Mouse (Mus musculus) MEL (cell line): ENCODE results near the gene Hps4. TPM values are rescaled to one million over a fixed set of nuclear protein-coding genes. Genes with fewer than 3 reads are reported as not detected.

Source experiments
- DNase-seq: peaks from one replicate; pipeline ENCODE4 v3.0.0; 2011; ENCODE audit warnings: low read depth, low spot score
- H3K27ac ChIP-seq: 2 replicates; pipeline ENCODE4 v1.5.1; 2012; ENCODE audit warnings: low read depth, mild to moderate bottlenecking, control low read depth, low read length, moderate library complexity; ENCODE audit not compliant: control insufficient read depth
- H3K27me3 ChIP-seq, 2 experiments: fragments of 150-350 bp in 1 of 2; sonication (generic) in 1 of 2; 2 replicates each; pipeline ENCODE4 v1.6.1; 2012; ENCODE audit warnings: low read length in 2 of 2, mild to moderate bottlenecking in 2 of 2, improper control_type of control experiment in 1 of 2, moderate library complexity in 1 of 2; ENCODE audit not compliant: insufficient read depth in 2 of 2, control insufficient read depth in 1 of 2
- H3K36me3 ChIP-seq, 2 experiments: 2 replicates each; pipeline ENCODE4 v1.6.1; 2012 to 2014; ENCODE audit warnings: low read length in 2 of 2, improper control_type of control experiment in 1 of 2, inconsistent platforms in 1 of 2, mild to moderate bottlenecking in 1 of 2; ENCODE audit not compliant: insufficient read depth in 2 of 2, control insufficient read depth in 1 of 2
- H3K4me1 ChIP-seq, 2 experiments: fragments of 150-350 bp in 1 of 2; sonication (generic) in 1 of 2; 2 replicates each; pipeline ENCODE4 v1.6.1; 2012; ENCODE audit warnings: low read length in 2 of 2, improper control_type of control experiment in 1 of 2, mild to moderate bottlenecking in 1 of 2; ENCODE audit not compliant: insufficient read depth in 2 of 2, control insufficient read depth in 1 of 2
- H3K4me3 ChIP-seq, 2 experiments: fragments of 150-350 bp in 1 of 2; sonication (generic) in 1 of 2; 2 replicates each; pipeline ENCODE4 v1.5.1; 2012; ENCODE audit warnings: low read depth in 2 of 2, low read length in 2 of 2, mild to moderate bottlenecking in 2 of 2, moderate library complexity in 2 of 2, control low read depth in 1 of 2, improper control_type of control experiment in 1 of 2; ENCODE audit not compliant: control insufficient read depth in 1 of 2, insufficient read depth in 1 of 2
- H3K79me2 ChIP-seq: 2 replicates; pipeline ENCODE4 v1.6.1; 2012; ENCODE audit warnings: mild to moderate bottlenecking, low read length, moderate library complexity; ENCODE audit not compliant: control insufficient read depth, poor library complexity, insufficient read depth
- H3K9ac ChIP-seq: 2 replicates; pipeline ENCODE4 v1.6.1; 2012; ENCODE audit warnings: low read depth, mild to moderate bottlenecking, control low read depth, low read length, moderate library complexity; ENCODE audit not compliant: control insufficient read depth, poor library complexity, severe bottlenecking
- H3K9me3 ChIP-seq: fragments of 150-350 bp; sonication (generic); replicated peaks from 2 replicates; pipeline ENCODE4 v1.6.1; 2012; ENCODE audit warnings: mild to moderate bottlenecking, low read length, improper control_type of control experiment, moderate library complexity; ENCODE audit not compliant: insufficient read depth
- CTCF ChIP-seq, 3 experiments: IDR thresholded peaks in 2 of 3; conservative IDR thresholded peaks in 1 of 3; 2 replicates each; pipeline ENCODE4 v1.5.1; 2011 to 2012; ENCODE audit warnings: low read length in 3 of 3, low read depth in 2 of 3, mild to moderate bottlenecking in 2 of 3, improper control_type of control experiment in 1 of 3, inconsistent platforms in 1 of 3, mixed read lengths in 1 of 3, moderate library complexity in 1 of 3; ENCODE audit not compliant: control insufficient read depth in 1 of 3, insufficient read depth in 1 of 3, poor library complexity in 1 of 3, severe bottlenecking in 1 of 3
- E2F4 ChIP-seq: IDR thresholded peaks from 2 replicates; pipeline ENCODE4 v1.6.1; 2011; ENCODE audit warnings: low read depth, low read length, improper control_type of control experiment, borderline replicate concordance
- HCFC1 ChIP-seq: IDR thresholded peaks from 2 replicates; pipeline ENCODE4 v1.6.1; 2012; ENCODE audit warnings: low read depth, mild to moderate bottlenecking, inconsistent platforms, low read length, improper control_type of control experiment, moderate library complexity
- JUND ChIP-seq: IDR thresholded peaks from 2 replicates; pipeline ENCODE4 v1.6.1; 2011; ENCODE audit warnings: low read depth, mild to moderate bottlenecking, improper control_type of control experiment, low read length
- MAFK ChIP-seq: IDR thresholded peaks from 2 replicates; pipeline ENCODE4 v1.6.1; 2011; ENCODE audit warnings: low read depth, mild to moderate bottlenecking, low read length, improper control_type of control experiment, borderline replicate concordance
- MXI1 ChIP-seq: IDR thresholded peaks from 2 replicates; pipeline ENCODE4 v1.6.1; 2011; ENCODE audit warnings: mild to moderate bottlenecking, low read depth, low read length, improper control_type of control experiment
- MYC ChIP-seq: IDR thresholded peaks from 2 replicates; pipeline ENCODE4 v1.6.1; 2011; ENCODE audit warnings: low read depth, mild to moderate bottlenecking, low read length, improper control_type of control experiment, moderate library complexity
- POLR2A ChIP-seq, 2 experiments: IDR thresholded peaks; 2 replicates each; pipeline ENCODE4 v1.6.1; 2011 to 2012; ENCODE audit warnings: low read length in 2 of 2, mild to moderate bottlenecking in 2 of 2, control low read depth in 1 of 2, improper control_type of control experiment in 1 of 2, low read depth in 1 of 2, moderate library complexity in 1 of 2; ENCODE audit not compliant: control insufficient read depth in 1 of 2, insufficient read depth in 1 of 2, poor library complexity in 1 of 2
- RAD21 ChIP-seq: IDR thresholded peaks from 2 replicates; pipeline ENCODE4 v1.6.1; 2011; ENCODE audit warnings: mild to moderate bottlenecking, low read depth, low read length, improper control_type of control experiment
- SMC3 ChIP-seq: IDR thresholded peaks from 2 replicates; pipeline ENCODE4 v1.6.1; 2011; ENCODE audit warnings: low read depth, low read length, improper control_type of control experiment
- TBP ChIP-seq: IDR thresholded peaks from 2 replicates; pipeline ENCODE4 v1.8.0; 2011; ENCODE audit warnings: low read depth, low read length, improper control_type of control experiment
- ZC3H11A ChIP-seq: IDR thresholded peaks from 2 replicates; pipeline ENCODE4 v1.6.1; 2012; ENCODE audit warnings: low read depth, mild to moderate bottlenecking, inconsistent platforms, low read length, improper control_type of control experiment
- ZMIZ1 ChIP-seq: IDR thresholded peaks from 2 replicates; pipeline ENCODE4 v1.6.1; 2012; ENCODE audit warnings: low read depth, mild to moderate bottlenecking, inconsistent platforms, low read length, improper control_type of control experiment, moderate library complexity
- polyA plus RNA-seq, 2 experiments: library from polyadenylated mRNA; stranded (reverse) in 1 of 2; unstranded in 1 of 2; fragments of >175 nt in 1 of 2; fragments of >200 nt in 1 of 2; gene quantifications; 2 replicates each; pipeline versions ENCODE4 v1.2.1 to v1.2.4; 2012; ENCODE audit warnings: low replicate concordance in 2 of 2, low read depth in 1 of 2; ENCODE audit not compliant: insufficient read length in 2 of 2, insufficient read depth in 1 of 2, missing spikeins in 1 of 2
- total RNA-seq: library from RNA; depleted of rRNA; stranded (reverse); fragments of 300-350 nt; gene quantifications from 2 replicates; pipeline ENCODE4 v1.2.3, GENCODE M21; 2012

The Hps4 gene
- total and polyA plus RNA-seq, 3 experiments, result 37.1 to 41.7 TPM; not detected in 1

- no peaks in the 10 kb centered on the region for H3K4me1 ChIP-seq
- no peak overlapping the region for H3K4me3 ChIP-seq
- H3K9me3 ChIP-seq, result no peaks in the 10 kb centered on the region
- H3K9ac ChIP-seq, result no peak overlapping the region
- no peak overlapping the region for H3K27ac ChIP-seq
- H3K27me3 ChIP-seq, result no peaks in the 10 kb centered on the region
- no peaks in the 10 kb centered on the region for H3K79me2 ChIP-seq
- TF ChIP-seq CTCF (IDR thresholded peaks at IDR 0.05 in 2 of 3, conservative IDR thresholded peaks at IDR 0.05 in 1 of 3; ENCODE audit: control insufficient read depth in 1 of 3, insufficient read depth in 1 of 3, low read depth in 2 of 3, low read length in 3 of 3, poor library complexity in 1 of 3, severe bottlenecking in 1 of 3) (peak; percentile 61 to 72 (median 69)), ZMIZ1 (no peak), SMC3 (peak; percentile 72), RAD21 (peak; percentile 64), JUND (no peak), MYC (no peak), ZC3H11A (peak; percentile 54)
- TF ChIP-seq, all 39 proteins: peak for 4
- peak; percentile 59 for DNase-seq
- peaks cover 0 to 5% of the 10 kb centered on the region in 2 experiments; a peak in 2 of 4 replicates for H3K36me3 ChIP-seq
Observed at GRCm38 (mm10) chr5:112335473-112335872, 7.4 kb upstream of the Hps4 start.

GRCm38 (mm10) chr5:112337004-112337403, 5.9 kb upstream of the Hps4 start:
- H3K4me3 ChIP-seq, result no peak overlapping the region
- peaks cover 1% of the 10 kb centered on the region; the same call in 1 of the 2 replicates for H3K79me2 ChIP-seq
- no peak overlapping the region for H3K27ac ChIP-seq
- H3K9ac ChIP-seq, result no peak overlapping the region
- TF ChIP-seq HCFC1, result no peak
- TF ChIP-seq POLR2A (IDR thresholded peaks at IDR 0.05; ENCODE audit: control insufficient read depth in 1 of 2, insufficient read depth in 1 of 2, low read depth in 1 of 2, low read length in 2 of 2, poor library complexity in 1 of 2), result peak in 1 of 2 experiments; percentile 28; a peak in 1 of 4 replicates
- TF ChIP-seq MYC, result no peak
- no peak for TF ChIP-seq TBP
- TF ChIP-seq, all 39 proteins: peak for 1
- Histone ChIP-seq H3K9me3 (no peaks in the 10 kb centered on the region), H3K27me3 (no peaks in the 10 kb centered on the region), H3K4me1 (peaks cover 0 to 5% of the 10 kb centered on the region in 2 experiments; a peak in 2 of 4 replicates), H3K36me3 (peaks cover 0 to 5% of the 10 kb centered on the region in 2 experiments; a peak in 3 of 4 replicates)
- no peak for DNase-seq

- no peak overlapping the region for H3K27ac ChIP-seq
- no peaks in the 10 kb centered on the region for H3K27me3 ChIP-seq
- H3K4me3 ChIP-seq, result no peak overlapping the region
- peaks cover 2 to 10% of the 10 kb centered on the region in 2 experiments for H3K36me3 ChIP-seq
- H3K79me2 ChIP-seq, result peaks cover 15% of the 10 kb centered on the region
- H3K9ac ChIP-seq, result no peak overlapping the region
- no peaks in the 10 kb centered on the region for H3K9me3 ChIP-seq
- no peak for DNase-seq
- TF ChIP-seq MAFK (no peak), MYC (no peak), POLR2A (IDR thresholded peaks at IDR 0.05; ENCODE audit: control insufficient read depth in 1 of 2, insufficient read depth in 1 of 2, low read depth in 1 of 2, low read length in 2 of 2, poor library complexity in 1 of 2) (no peak), TBP (no peak), E2F4 (no peak), MXI1 (no peak)
- TF ChIP-seq, all 39 proteins: peak for 0
- H3K4me1 ChIP-seq, result peaks cover 0 to 13% of the 10 kb centered on the region in 2 experiments; a peak in 3 of 4 replicates
Observed at GRCm38 (mm10) chr5:112339215-112339614, 3.7 kb upstream of the Hps4 start.
